Mouse (Mus musculus): ENCODE measurements around the gene Aspg. TPM values are rescaled to one million over a fixed set of nuclear protein-coding genes. Genes with fewer than 3 reads are reported as not detected.

Gene Aspg
- polyA plus RNA-seq, 1 experiment from 2014 or later: 14.8 TPM

DNA sequence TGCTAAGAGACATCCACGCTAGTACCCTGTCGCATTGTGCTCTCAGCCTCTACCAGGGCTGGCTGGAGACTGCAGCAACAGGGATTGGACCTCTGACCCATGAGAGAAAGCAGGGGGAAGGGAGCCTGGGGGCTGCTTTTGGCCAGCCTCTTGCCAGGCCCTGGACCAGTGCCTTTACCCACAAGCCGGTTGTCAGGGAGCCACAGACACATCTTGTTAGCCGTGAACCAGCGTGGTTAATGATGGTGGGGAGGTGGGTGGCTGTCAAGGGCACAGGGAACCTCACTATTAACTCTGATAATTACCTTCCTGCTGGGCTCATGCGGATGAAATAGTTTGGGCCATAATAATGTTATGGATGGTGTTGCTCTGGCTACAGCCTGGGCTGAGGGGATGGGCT, 50.3 kb downstream of the Aspg start:
- H3K36me3 ChIP-seq (replicated peaks; ENCODE audit: insufficient read depth, low read length): no peaks in the 10 kb centered on the region
- ATAC-seq: no peak
- no peak overlapping the region for H3K4me3 ChIP-seq (ENCODE audit: low read depth, low read length)
- no peaks in the 10 kb centered on the region for H3K27me3 ChIP-seq (ENCODE audit: insufficient read depth, low read length)
- no peaks in the 10 kb centered on the region for H3K9me3 ChIP-seq (ENCODE audit: low read length)
- H3K27ac ChIP-seq (ENCODE audit: low read depth): no peak overlapping the region
- H3K4me2 ChIP-seq (ENCODE audit: low read depth, low read length): no peak overlapping the region
- TF ChIP-seq CTCF (IDR thresholded peaks at IDR 0.05; ENCODE audit: low read depth) (no peak), EP300 (IDR thresholded peaks at IDR 0.05; ENCODE audit: low read depth) (no peak)
- H3K9ac ChIP-seq (replicated peaks): no peak overlapping the region
- DNase-seq: no peak
- no peaks in the 10 kb centered on the region for H3K4me1 ChIP-seq (ENCODE audit: insufficient read depth)
- 84% methylated on average over 6 of the region's 6 CpGs for WGBS (ENCODE audit: insufficient replicate concordance)

DNA sequence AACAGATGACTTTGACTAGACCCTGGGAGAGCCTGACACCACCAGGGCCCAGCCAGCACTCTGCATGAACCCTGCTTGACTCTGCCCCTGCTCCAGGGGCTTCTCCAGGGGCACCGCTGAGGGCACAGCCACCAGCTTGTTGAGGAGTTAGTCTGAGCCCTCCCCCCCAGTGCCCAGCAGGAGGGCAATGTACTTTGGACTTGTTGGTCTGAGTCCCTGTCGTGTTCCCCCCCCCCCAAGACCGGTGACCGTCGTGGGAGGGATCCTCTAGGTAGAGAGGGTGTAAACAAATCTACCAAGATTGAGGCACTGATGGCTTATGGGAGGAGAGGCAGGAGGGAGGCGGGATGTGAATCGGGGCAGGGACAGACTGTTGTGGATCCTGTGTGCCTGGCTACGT, 51.8 kb downstream of the Aspg start:
- no peak overlapping the region for H3K4me3 ChIP-seq (ENCODE audit: low read depth, low read length)
- H3K27ac ChIP-seq (ENCODE audit: low read depth): no peak overlapping the region
- no peak for TF ChIP-seq CTCF (IDR thresholded peaks at IDR 0.05; ENCODE audit: low read depth)
- TF ChIP-seq EP300 (IDR thresholded peaks at IDR 0.05; ENCODE audit: low read depth): no peak
- H3K27me3 ChIP-seq (ENCODE audit: insufficient read depth, low read length): no peaks in the 10 kb centered on the region
- H3K9me3 ChIP-seq (ENCODE audit: low read length): no peaks in the 10 kb centered on the region
- DNase-seq (no peak), ATAC-seq (no peak)
- H3K9ac ChIP-seq (replicated peaks): no peak overlapping the region
- H3K4me1 ChIP-seq (ENCODE audit: insufficient read depth): no peaks in the 10 kb centered on the region
- H3K36me3 ChIP-seq (replicated peaks; ENCODE audit: insufficient read depth, low read length): no peaks in the 10 kb centered on the region
- no peak overlapping the region for H3K4me2 ChIP-seq (ENCODE audit: low read depth, low read length)
- WGBS (ENCODE audit: insufficient replicate concordance): 60% methylated on average over 8 of the region's 8 CpGs

DNA sequence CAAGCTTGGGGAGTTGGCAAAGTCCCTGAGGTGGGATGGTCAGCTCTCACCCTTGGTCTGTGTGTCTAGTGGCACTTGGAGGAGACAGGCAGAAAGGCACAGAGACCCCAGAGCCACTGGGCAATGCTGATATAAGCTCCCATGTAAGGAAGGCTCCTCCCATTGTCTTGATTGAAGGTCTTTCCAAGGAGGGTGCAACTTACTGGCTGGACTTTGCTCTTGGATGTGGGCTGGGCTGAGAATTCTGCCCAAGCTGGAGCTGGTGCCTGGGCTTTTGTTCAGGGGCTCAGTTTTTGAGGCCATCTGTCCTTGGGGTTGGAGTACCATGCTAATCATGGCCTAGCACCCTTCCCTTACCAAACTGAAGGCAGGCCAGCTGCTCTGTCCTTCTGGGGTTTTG, 52.3 kb downstream of the Aspg start:
- no peak overlapping the region for H3K4me2 ChIP-seq (ENCODE audit: low read depth, low read length)
- no peaks in the 10 kb centered on the region for H3K4me1 ChIP-seq (ENCODE audit: insufficient read depth)
- DNase-seq (no peak), ATAC-seq (no peak)
- H3K27ac ChIP-seq (ENCODE audit: low read depth): no peak overlapping the region
- no peak overlapping the region for H3K4me3 ChIP-seq (ENCODE audit: low read depth, low read length)
- no peaks in the 10 kb centered on the region for H3K27me3 ChIP-seq (ENCODE audit: insufficient read depth, low read length)
- H3K9ac ChIP-seq (replicated peaks): no peak overlapping the region
- no peaks in the 10 kb centered on the region for H3K9me3 ChIP-seq (ENCODE audit: low read length)
- no peaks in the 10 kb centered on the region for H3K36me3 ChIP-seq (replicated peaks; ENCODE audit: insufficient read depth, low read length)
- no peak for TF ChIP-seq CTCF (IDR thresholded peaks at IDR 0.05; ENCODE audit: low read depth)
- TF ChIP-seq EP300 (IDR thresholded peaks at IDR 0.05; ENCODE audit: low read depth): no peak

DNA sequence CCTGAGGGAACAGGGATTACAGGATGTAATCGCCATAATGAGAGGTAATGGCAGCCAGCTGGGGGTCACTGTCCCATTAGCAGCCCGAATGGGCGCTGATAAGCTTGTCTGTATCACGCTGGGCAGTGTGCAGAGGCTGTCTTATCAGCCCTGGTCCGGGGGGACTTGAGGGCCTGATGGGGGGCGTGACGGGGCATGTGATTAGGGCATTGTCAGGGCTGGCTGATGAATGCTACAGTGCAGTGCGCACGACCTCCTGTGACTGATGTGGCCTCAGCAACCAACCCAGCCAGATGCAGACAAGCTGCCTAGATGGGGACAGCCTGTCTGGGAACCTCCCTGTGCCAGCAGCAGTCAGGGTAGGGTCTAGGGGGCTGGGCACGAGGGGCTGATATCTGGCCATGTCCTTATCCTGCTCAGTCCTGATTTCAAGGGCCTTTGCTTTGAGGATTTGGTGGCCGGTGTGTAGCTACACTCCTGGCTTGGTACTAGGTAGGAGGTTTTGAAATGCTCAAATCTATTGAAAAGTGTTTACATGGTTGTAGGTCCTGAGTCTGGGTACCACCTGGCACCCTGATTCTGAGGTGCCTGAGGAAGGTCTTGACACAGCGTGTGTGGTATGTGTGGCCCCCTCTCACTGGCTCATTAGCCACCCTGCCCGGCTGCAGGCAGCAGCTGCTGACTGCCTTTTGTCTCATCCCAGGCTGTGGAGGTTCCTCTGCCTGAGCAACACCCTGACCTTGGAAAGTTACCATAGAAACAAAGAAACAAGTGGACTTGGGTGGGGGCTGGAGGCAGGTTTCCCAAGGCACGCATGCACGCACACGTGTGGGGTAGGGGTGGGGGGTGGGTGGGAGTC, 57.7 kb downstream of the Aspg start:
- H3K4me3 ChIP-seq (ENCODE audit: low read depth, low read length): no peak overlapping the region
- H3K4me1 ChIP-seq (ENCODE audit: insufficient read depth): no peaks in the 10 kb centered on the region
- H3K4me2 ChIP-seq (ENCODE audit: low read depth, low read length): no peak overlapping the region
- ATAC-seq (no peak), DNase-seq (no peak)
- TF ChIP-seq EP300 (IDR thresholded peaks at IDR 0.05; ENCODE audit: low read depth): no peak
- no peak for TF ChIP-seq CTCF (IDR thresholded peaks at IDR 0.05; ENCODE audit: low read depth)
- no peaks in the 10 kb centered on the region for H3K27me3 ChIP-seq (ENCODE audit: insufficient read depth, low read length)
- no peak overlapping the region for H3K27ac ChIP-seq (ENCODE audit: low read depth)
- no peaks in the 10 kb centered on the region for H3K36me3 ChIP-seq (replicated peaks; ENCODE audit: insufficient read depth, low read length)
- WGBS (ENCODE audit: insufficient replicate concordance): 42% methylated on average over 16 of the region's 16 CpGs
- H3K9me3 ChIP-seq (ENCODE audit: low read length): no peaks in the 10 kb centered on the region
- H3K9ac ChIP-seq (replicated peaks): no peak overlapping the region

DNA sequence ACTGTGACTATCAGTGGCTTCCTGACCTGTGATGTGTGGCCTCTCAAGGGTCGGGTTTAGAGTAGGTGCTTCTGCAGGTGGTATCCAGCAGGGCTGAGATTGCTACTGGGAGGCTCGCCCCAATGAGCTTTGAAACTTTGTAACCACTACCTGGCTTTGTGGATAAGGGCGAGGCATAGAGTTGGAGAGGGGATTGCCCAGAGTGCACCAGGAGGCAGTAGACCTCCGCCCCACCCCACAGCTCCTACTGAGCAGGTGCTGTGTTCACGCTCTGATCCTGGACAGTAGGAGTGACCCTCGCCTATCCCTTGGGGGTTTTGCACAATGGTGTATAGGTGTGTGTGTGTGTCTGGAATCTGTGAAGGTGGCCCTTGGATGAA, 58.4 kb downstream of the Aspg start:
- ATAC-seq: no peak
- 69% methylated on average over 6 of the region's 6 CpGs for WGBS (ENCODE audit: insufficient replicate concordance)
- H3K9me3 ChIP-seq (ENCODE audit: low read length): no peaks in the 10 kb centered on the region

DNA sequence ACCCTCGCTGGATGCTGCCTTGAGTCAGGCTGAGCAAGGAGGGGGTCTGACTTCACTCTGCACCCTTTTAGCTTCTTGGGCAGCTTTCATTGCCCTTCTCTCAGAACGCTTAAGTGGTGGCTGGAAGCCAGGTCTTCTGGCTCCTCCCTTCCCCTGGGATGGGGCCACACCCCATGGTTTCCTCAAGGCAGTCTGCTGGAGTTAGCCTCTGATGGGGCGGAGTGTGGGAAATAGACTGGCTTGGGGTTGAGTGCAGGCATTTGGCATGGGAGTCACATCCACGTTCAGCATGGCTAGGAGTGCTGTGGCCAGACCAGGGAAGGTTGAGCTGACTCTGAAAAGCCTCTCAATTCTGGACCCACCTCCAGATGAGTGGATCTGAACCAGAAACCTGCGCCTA, 62.8 kb downstream of the Aspg start:
- H3K4me3 ChIP-seq (ENCODE audit: low read depth, low read length): no peak overlapping the region
- no peaks in the 10 kb centered on the region for H3K27me3 ChIP-seq (ENCODE audit: insufficient read depth, low read length)
- H3K36me3 ChIP-seq (replicated peaks; ENCODE audit: insufficient read depth, low read length): no peaks in the 10 kb centered on the region
- H3K4me1 ChIP-seq (ENCODE audit: insufficient read depth): no peaks in the 10 kb centered on the region
- no peak overlapping the region for H3K4me2 ChIP-seq (ENCODE audit: low read depth, low read length)
- no peak for TF ChIP-seq EP300 (IDR thresholded peaks at IDR 0.05; ENCODE audit: low read depth)
- no peak for TF ChIP-seq CTCF (IDR thresholded peaks at IDR 0.05; ENCODE audit: low read depth)
- no peaks in the 10 kb centered on the region for H3K9me3 ChIP-seq (ENCODE audit: low read length)
- no peak overlapping the region for H3K27ac ChIP-seq (ENCODE audit: low read depth)
- DNase-seq (no peak), ATAC-seq (no peak)
- no peak overlapping the region for H3K9ac ChIP-seq (replicated peaks)
- WGBS (ENCODE audit: insufficient replicate concordance): 68% methylated on average over 5 of the region's 5 CpGs

More for the DNA sequence above, 58.4 kb downstream of the Aspg start:
- no peak for TF ChIP-seq EP300 (IDR thresholded peaks at IDR 0.05; ENCODE audit: low read depth)
- TF ChIP-seq CTCF (IDR thresholded peaks at IDR 0.05; ENCODE audit: low read depth): no peak
- Histone ChIP-seq H3K27ac (ENCODE audit: low read depth) (no peak overlapping the region), H3K4me2 (ENCODE audit: low read depth, low read length) (no peak overlapping the region), H3K4me3 (ENCODE audit: low read depth, low read length) (no peak overlapping the region), H3K27me3 (ENCODE audit: insufficient read depth, low read length) (no peaks in the 10 kb centered on the region), H3K36me3 (replicated peaks; ENCODE audit: insufficient read depth, low read length) (no peaks in the 10 kb centered on the region), H3K9ac (replicated peaks) (no peak overlapping the region), H3K4me1 (ENCODE audit: insufficient read depth) (no peaks in the 10 kb centered on the region)
- no peak for DNase-seq
